Mouse (Mus musculus): ENCODE results near the gene Adgrl1.

Adgrl1 gene

DNA sequence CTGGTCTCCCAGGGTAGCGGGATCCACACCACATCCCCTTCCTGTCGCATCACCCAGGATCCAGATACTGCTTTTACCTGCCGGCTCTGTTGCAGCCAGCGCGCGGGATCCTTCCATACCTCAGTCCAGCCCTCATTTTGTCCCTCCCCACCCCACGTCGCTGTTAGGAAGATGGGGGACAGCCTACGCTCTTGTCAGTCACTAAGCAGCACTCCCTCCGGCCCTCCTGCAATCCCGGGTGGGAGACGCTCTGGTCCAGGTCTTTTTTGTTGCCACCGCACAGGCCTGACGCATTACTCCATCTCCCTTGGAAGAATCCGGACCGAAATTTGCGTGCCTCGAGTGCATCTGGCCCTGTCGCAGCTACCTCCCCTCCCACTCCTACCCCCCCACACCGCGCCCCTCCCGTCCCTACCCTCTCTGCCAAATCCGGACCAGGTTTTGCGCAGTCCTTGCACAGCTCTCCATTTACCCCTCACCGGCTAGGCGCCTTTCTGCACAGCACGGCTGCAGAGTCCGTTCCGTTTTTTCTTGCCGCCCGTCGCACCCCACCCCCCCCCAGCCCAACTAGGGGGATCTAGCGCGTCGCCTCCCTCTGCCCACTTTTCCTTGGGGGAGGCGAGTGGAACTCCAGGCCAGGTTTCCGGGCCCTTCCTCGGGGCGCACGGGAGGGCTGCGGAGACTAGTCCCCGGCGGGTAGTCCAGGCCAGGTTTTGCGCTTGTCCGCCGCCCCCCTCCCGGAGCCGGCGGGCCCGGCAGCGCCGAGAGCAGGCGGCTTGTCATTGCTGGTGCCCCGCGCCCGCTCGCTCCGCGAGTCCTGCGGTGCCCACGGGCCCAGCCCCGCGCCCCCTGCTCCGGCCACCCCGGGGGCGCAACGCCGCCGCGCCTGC is at the start of gene Adgrl1:
Gene Adgrl1, plus strand, starts transcription at position 743 of the 890 bp plus-strand sequence.
- DNase-seq (ENCODE audit: low spot score in 2 of 2), result peak; percentile 98 to 99

DNA sequence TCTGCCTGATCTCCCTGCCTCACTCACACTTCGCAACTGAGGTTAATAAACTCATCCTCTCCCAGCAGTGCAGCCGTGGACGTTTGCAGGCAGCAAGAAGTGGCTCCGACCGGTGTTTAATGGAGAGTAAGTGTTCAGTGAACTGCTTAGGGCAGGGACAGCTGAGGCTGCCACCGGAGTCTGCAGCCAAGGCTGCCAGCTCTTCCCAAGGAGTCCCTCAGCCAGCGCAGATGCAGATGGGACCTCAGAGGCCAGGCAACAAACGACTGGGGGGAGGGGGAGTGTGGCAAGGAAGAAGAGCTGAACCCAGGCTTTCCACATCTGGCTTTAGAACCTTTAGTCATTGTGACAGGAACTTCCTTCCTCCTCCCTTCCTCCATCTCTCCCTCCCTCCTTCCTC is 47.6 kb upstream of the Adgrl1 start:
- no peak for DNase-seq (ENCODE audit: low spot score in 2 of 2)

DNA sequence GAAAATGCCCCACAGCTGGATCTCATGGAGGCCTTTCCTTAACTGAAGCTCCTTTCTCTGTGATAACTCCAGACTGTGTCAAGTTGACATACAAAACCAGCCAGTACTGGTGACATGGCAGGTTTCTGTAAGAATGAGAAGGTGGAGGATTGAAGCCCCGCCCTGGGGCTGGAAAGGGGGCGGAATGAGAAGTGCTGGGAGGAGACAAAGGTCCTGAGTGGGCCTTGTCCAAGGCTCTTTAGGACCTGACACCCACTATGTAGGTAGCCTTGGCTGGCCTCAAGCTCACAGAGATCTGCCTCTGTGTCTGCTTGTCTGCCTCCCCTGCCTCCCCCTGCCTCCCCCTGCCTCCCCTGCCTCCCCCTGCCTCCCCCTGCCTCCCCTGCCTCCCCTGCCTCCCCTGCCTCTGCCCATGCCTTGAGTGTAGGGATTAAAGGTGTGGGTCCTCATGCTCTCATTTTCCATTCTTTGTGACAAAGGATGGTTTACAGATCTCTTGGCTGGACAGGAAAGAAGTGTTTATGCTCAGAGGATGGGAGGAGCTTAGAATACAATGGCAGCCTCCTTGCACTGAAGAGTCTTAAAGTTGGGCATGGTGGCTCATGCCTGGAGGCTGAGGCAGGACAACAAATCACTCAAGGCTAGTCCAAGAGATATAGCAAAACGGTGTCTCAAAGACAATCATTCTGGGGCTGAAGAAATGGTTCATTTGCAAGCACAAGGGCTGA is 46.4 kb upstream of the Adgrl1 start:
- DNase-seq (ENCODE audit: low spot score in 2 of 2), result no peak

DNA sequence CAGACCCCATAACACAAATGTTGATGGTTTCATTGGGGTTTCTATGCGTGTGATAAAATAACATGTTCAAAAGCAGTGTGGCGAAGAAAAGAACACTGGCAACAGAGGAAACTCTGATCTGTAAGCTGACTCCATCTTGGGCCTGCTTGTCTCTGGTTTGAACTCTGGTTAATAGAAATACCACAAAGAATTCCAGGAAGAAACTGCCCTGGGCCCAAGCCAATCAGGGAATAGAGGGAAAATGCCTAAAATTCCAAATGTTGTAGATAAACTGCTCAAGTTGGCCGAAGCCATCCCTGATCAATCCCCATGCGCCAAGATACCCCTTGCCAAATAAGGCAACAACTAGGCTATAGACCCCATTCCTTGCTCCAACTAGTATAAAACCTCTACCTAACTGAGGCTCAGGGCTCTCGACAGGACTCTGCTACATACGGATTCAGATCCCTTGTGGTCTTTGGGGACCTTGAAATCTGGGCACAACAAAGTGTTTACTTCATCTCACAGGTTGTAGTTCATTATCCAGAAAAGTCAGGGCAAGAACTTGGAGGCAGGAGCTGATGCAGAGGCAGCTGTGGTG is 43.3 kb upstream of the Adgrl1 start:
- DNase-seq (ENCODE audit: low spot score in 2 of 2), result no peak

DNA sequence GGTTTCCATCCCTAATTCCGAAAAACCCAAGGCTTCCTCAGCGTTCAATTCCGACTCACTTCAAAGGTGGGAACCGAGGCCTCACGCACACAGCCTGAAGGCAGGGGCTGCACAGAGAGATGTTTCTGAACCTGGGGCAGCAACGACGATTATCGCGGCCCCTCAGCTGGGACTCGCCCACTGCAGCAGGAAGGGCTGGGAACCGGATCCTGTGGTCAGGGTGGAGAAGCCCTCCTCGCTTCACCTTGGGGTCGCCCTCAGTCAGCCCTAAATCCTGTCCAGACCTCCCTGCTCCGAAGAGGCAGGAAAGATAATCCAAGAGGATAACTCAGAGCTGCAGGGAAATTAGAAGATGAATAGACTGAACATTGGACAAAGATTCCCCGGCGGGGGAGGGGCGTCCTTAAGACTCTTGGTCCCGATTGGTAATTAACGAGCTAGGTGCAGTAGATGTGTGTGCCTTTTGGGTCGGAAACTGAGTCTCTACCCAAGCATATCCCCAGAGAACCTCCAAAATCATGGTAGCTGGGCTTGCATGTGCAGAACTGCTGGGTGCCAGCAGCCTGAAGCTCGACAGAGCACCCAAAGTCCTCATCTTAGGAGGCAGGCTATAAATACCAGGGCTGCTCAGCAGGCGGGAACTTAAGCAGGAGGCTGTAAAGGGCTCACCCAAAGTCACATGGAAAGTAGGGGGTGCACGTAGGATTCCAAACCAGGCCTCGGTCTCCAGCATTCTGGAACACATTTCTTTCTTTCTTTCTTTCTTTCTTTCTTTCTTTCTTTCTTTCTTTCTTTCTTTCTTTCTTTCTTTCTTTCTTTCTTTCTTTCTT is 37.3 kb upstream of the Adgrl1 start:
- DNase-seq (ENCODE audit: low spot score in 2 of 2), result no peak

DNA sequence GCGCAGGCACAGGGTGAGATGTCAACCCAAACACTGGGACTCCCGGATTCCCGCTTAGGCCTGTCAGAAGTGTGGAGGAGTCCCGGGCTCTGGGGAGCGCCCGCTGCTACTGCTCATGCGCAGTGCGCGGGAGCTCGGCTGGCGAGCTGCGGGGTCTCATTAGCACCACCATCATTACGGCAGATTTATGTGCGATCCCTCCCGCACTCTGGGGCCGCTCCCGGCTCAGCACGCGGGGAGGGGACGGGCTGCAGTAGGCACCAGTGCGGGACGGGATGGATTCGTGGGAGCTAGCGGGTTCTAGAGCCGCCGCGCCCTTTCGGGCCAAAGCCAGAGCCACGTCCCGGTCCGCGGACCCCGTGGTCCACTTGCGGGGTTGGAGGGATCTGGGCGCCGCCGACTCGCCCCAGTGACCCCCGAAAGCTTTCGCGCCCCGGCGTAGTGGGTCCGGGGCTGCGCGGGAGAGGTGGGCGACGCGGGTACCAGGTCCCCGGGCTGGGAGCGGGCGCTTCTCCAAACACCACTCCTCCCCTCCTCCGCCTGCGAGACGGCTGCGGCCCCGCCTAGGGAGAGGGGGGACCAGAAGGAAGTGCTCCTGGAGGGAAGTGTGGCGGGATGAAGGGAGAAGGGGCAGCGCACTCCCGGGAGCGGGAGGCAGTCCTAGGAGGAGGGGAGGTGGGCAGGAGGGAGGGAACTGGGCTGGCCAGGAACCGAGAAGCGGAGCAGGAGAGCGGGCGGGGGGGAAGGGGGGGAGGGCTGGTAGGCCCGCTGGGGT is 24.8 kb upstream of the Adgrl1 start:
- peak; percentile 80 to 83 for DNase-seq (ENCODE audit: low spot score in 2 of 2)

DNA sequence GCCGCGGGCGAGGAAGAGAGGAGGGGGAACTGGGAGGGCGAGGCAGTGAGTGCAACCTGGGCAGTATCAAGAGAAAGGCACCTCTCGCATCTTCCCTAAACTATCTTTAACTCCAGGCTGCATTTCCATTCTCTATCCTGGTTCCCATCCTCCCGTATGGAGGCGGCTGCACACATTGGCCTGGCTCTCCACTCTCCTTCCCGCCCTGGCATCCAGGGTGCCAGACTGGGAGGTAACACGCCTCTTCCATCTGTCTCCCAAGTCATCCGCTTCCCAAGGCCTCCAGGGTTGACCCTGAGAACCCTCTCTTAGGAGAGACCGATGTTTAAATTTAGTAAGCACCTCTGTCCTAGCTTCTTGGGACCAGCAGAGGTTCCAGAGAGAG is 24.3 kb upstream of the Adgrl1 start:
- peak; percentile 60 to 66 for DNase-seq (ENCODE audit: low spot score in 2 of 2)

DNA sequence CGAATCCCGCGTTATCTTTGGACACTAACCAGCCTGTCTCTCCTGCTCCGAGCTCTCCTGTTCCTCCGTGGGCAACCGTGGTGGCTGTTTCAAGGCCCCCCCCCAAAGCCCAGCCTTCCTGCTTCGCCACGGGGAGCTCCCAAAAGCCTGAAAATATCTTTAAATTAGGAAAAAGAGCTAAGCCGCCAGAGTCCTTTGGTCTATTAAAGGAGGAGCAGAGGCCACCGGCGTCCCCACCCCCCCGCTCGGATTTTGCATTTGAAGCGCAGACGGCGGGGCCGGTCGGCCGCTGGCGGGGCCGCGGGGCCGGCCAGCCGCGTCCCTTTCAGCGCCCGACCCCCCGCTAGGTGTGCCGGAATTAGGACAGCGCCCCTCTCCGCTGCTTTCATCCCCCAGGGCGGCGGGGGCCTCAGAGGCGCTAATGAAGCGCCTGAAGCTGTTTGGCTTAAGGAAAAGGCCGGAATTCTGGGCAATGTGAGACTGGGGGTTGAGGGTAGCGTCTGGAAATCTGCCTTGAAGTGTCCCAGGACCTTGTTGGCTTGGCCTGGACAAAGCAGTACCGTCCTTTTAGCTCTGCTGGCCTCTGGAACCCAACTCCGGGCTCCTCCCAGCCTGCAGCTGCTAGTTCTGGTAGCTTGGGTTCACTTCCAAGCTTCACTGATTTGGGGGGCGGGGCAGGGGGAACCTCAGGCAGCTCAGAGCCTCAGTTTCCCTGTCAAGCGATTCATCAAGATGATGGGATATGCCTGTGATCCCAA is 23.6 kb upstream of the Adgrl1 start:
- peak in 1 of 2 experiments; percentile 38 for DNase-seq (ENCODE audit: low spot score in 2 of 2)

DNA sequence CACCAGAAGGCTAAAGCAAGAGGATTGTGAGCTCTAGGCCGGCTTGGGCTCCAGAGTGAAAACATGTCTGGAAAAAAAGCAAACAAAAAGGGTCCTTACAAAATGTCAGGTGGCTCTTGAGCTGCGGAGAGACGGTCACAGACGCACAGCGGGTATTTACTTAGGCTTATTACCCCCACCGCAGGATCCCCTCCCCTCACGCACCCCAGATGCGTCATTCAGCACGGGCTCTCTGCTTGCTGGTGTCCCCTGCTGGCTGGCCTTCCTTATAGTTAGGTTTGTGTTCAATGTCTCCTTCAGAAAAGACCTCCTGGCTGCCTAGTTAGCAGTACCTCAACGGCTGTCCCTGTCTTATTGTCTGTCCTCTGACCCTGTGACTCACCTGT is 23.1 kb upstream of the Adgrl1 start:
- peak; percentile 51 to 57 for DNase-seq (ENCODE audit: low spot score in 2 of 2)

DNA sequence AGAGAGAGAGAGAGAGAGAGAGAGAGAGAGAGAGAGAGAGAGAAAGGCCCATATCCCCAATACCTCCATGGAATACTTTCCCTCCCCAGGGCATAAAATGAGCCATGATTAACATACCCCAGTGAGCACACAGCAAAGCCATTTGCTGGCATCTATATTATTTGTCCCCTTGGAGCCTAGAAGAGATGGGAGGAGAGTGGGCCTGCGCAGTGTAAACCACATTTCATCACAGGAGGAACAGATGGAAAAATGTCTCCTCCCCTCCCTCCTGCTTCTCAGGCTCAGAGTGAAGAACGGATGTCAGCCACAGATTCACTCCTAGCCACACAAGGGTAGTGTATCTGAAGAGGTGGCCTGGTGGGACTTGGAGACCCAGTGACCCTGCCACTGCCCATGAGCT is 11.5 kb upstream of the Adgrl1 start:
- peak in 1 of 2 experiments; percentile 35 for DNase-seq (ENCODE audit: low spot score in 2 of 2)

DNA sequence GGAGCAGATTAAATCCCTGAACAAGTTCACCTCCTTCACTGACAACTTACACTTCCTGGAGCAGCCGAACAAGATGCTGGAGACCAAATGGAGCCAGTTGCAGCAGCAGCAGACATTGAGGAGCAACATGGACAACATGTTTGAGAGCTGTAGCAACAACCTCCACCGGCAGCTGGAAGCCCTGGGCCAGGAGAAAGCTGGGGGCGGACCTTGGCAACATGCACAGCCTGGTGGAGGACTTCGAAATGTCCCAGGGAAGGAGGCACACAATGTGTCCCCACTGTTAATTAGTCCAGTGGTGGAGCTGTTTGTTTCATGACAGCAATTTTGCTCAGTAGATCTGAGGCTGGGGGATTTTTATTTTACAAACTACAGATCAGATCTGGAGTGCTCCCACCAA is 7.8 kb upstream of the Adgrl1 start:
- peak; percentile 35 to 50 for DNase-seq (ENCODE audit: low spot score in 2 of 2)

DNA sequence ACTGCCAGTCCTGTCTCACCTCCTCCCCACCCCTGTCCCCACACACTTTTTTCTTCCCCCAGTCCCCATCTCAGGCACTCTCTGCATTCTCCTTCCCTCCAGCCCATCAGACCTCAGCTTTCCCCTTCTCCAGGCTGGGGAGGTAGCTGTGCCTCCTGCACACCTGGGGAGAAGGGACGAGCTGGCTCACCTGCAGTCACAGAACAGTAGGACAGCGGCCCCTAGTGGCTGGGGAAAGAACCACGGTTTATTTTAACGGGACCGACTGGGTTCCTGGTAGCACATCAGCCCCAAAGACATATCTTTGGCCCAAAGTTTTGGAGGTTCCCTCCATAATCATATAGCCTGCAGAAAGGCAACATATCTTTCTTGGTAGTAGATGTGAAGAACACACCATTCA is 6.0 kb upstream of the Adgrl1 start:
- DNase-seq (ENCODE audit: low spot score in 2 of 2), result peak; percentile 71 to 82

DNA sequence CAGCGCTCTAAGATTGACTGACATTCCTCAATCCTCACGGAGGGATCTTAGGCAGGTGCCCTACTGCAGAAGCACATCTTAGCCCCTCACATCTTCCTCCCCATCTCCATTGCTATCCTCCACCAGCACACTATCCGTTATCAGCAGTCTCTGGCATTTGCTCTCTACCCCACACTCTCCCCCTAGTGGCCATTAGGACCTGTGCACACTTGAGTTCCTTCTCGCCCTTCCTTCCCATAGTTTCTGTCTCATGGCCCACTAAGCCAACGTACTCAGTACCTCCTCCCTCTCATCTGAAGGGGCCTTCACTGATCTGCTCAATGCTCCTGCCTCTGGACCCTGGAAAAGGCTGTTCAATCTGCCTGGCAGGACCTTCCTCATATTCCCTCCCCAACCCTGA is 4.0 kb upstream of the Adgrl1 start:
- peak in 1 of 2 experiments; percentile 45 for DNase-seq (ENCODE audit: low spot score in 2 of 2)

DNA sequence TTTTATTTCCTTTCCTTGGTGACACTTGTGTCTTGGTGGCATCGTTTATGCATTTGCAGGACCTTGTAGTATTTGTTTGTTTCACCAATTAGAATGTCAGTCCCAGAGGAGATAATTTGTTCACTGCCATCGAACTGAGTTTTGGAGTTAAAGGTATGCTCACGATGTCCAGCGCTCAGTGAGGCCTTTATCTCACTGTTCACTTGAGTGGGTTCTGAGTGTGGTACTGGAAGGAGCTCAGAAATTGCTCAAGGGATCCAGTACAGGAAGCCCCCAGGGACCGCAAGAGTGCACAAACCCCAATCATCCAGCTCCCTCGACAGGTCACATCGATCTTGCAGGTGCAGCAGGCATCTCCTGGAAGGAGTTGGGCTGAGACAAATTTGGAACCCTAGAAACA is 3.4 kb upstream of the Adgrl1 start:
- DNase-seq (ENCODE audit: low spot score in 2 of 2), result no peak

DNA sequence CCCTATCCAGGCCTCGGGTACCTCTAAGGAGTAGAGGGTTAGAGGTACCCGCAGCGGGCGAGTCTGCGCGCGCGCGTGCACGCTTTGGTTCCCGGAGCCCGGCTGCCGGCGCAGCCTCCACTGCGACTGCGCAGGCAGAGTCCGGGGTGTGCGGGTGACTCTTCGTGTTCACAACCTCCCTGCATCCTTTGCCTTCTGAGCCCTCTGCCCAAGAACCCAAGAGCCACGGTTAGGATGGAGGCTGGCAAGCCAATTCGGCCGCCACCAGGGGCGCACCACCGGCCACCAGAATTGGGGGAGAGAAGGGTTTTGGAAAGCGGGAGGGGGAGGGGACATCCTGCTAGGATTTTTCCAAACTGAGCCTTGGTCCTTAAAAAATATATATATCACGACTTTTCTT is 2.7 kb upstream of the Adgrl1 start:
- peak in 1 of 2 experiments; percentile 74 for DNase-seq (ENCODE audit: low spot score in 2 of 2)

DNA sequence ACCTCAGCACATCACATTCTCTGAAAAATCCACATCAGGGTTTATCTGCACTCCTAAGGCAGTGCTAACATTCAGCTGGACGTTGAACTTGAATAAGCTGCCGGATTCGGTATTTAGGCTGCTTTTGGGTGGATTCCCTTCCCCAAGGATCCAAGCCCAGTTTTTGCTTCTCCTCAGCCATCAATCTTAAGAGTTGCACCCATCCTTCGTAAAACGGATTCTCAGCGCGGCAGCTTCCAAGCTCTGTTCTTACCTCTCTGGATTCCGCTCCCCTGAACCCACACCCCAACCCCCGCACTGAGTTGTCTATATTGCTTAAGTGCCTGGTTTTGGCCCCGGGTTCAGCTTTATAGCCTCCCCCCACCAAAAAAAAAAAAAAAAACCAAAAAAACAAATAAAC is 1.4 kb upstream of the Adgrl1 start:
- peak; percentile 71 to 79 for DNase-seq (ENCODE audit: low spot score in 2 of 2)

DNA sequence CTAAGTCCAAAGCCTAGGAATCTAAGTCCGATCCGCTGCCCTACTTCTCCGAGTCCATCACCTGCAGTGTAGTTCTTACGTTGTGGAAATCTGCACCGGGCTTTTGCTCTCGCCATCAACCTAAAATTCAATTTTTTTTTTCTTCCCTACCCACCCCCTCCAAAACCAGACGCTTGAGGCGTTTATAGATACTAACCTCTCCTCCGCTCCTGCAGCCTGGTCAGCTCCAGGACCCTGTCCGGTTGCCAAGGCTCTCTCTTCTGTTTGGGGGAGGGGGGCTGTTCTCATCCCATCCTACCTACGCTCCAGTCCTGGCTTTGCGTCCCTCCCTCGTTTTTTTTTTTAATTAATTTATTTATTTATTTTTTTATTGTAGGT is 931 bp upstream of the Adgrl1 start:
- DNase-seq (ENCODE audit: low spot score in 2 of 2), result peak; percentile 82 to 91

DNA sequence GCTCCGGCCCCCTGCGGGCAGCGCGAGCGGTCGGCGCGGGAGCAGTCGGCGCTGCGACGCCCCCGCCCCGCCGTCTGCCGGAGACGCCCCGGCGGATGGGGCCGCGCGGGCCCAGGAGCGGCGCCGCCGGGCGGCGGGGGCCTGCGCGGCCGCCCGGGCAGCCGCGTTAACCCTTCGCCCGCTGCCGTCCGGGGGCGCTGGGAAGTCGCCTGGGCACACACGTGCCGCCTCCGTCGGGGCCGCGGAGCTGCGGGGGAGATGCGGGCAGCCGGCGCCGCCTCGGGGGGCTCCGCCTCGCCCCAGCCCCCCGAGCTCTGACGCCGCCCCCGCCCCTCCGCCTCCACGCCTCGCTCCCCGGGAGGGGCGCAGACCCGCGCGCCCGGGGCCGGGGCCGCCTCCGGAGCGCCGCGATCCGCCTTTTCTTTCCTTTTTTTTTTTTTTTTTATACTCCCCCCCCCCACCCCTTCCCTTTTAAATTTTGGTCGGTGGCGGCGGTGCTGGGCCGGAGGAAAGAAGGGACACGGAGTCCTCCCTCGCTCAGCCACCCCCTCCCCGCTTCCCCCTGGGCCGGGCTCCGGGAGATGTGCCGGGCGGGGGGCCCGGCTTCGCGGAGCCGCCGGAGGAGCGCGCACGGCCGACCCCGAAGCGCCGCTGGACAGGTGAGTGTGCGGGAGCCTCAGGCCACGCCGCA is 506 bp downstream of the Adgrl1 start:
- peak; percentile 72 to 77 for DNase-seq (ENCODE audit: low spot score in 2 of 2)

DNA sequence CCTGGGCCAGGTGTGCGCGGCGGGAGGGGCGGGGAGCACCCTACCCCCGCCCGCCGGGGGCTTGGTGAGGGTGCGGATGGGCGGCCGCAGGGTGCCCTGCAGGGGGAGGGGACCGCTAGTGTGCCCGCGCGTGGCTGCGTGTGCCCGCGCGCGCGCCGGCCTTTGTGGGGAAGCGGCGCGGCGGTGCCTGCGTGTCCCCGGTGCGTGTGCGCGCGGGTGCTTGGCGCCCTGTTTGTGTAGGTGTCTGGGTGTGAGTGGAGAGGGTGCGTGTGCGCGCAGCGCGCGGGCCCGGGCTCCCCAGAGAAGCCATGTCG is 1.0 kb downstream of the Adgrl1 start:
- peak; percentile 88 to 90 for DNase-seq (ENCODE audit: low spot score in 2 of 2)
